Mouse (Mus musculus) effector memory CD4-positive, alpha-beta T cell, adult 7 months (primary cell): ENCODE data around the gene Ezr. TPM values are rescaled to one million over a fixed set of nuclear protein-coding genes. Genes with fewer than 3 reads are reported as not detected.

ENCODE experiments used
- polyA plus RNA-seq: library from polyadenylated mRNA; unstranded; fragments of 100-300 nt; shearing (Covaris generic); gene quantifications from one replicate; pipeline ENCODE4 v1.2.1, GENCODE M21; 2017

Ezr gene
- 553 TPM for polyA plus RNA-seq

GRCm38 (mm10) chr17:6782611-6783005 lies at the start of gene Ezr:
Gene Ezr (minus strand): TSS chr17:6782784.

Other genes starting within 250 kb of the Ezr start
- gene Dynlt1c, start 181.1 kb downstream of the Ezr start, polyA plus RNA-seq: 23.1 TPM
- gene Dynlt1f, start 126.9 kb downstream of the Ezr start, polyA plus RNA-seq: 52.2 TPM
- gene Sytl3, start 123.7 kb downstream of the Ezr start, polyA plus RNA-seq: 239 TPM
- gene Rsph3b, start 165.9 kb upstream of the Ezr start, polyA plus RNA-seq: 14.6 TPM
- 35.2 TPM for gene Tagap1, start 178.4 kb upstream of the Ezr start, polyA plus RNA-seq
- gene Rnaset2b, start 187.8 kb upstream of the Ezr start, polyA plus RNA-seq: 562 TPM
- gene Gm49721, start 196.1 kb upstream of the Ezr start, polyA plus RNA-seq: 0.27 TPM
- gene Gm1604a, start 242.8 kb upstream of the Ezr start, polyA plus RNA-seq: not detected